Mouse (Mus musculus): Measurements from ENCODE around the gene Gm20388. TPM values are rescaled to one million over a fixed set of nuclear protein-coding genes. Genes with fewer than 3 reads are reported as not detected.

Gm20388 gene
- polyA plus RNA-seq, 1 experiment from 2014 or later: 1.4 TPM

GRCm38 (mm10) chr8:121697735-121698614, 1787.3 kb downstream of the Gm20388 start:
- no peaks in the 10 kb centered on the region; the same call in 1 of the 2 replicates for H3K4me1 ChIP-seq (ENCODE audit: control insufficient read depth, low read depth, low read length)
- H3K36me3 ChIP-seq (ENCODE audit: control insufficient read depth, insufficient read depth): no peaks in the 10 kb centered on the region
- no peak overlapping the region for H3K4me2 ChIP-seq (ENCODE audit: low read depth, low read length)
- H3K4me3 ChIP-seq (ENCODE audit: low read depth, low read length): no peak overlapping the region
- H3K9me3 ChIP-seq (replicated peaks; ENCODE audit: control insufficient read depth, low read length): no peaks in the 10 kb centered on the region
- no peak for ATAC-seq (ENCODE audit: low read depth)
- 8% methylated on average over 16 of the region's 17 CpGs for WGBS (ENCODE audit: insufficient replicate concordance)
- no peak overlapping the region for H3K9ac ChIP-seq (ENCODE audit: low read depth, low read length)
- no peak overlapping the region for H3K27ac ChIP-seq (ENCODE audit: low read length)
- H3K27me3 ChIP-seq (ENCODE audit: control insufficient read depth, insufficient read depth, low read depth, low read length): no peaks in the 10 kb centered on the region; the same call in 1 of the 2 replicates

DNA sequence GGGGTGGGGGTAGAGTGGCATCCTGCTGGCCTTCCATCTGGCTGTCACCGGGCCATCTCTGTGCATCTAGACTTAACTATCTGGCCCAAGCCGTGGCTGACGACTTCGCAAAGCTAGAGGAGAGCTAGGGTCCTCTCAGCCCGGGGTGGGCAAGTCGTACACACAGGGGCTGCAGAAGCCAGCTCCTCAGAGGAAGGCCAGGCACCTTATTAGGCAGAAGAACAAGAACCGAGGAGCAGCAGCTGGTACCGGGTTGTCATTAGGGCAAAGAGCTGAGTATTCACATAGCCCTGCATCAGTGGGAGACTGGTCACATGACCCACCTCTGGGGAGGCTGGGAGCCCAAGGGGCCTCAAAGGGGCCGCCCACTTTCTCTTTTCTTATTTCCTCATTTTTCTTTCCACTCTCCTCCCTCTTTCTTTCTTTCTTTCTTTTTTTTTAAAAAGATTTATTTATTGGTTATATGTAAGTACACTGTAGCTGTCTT, 1788.0 kb downstream of the Gm20388 start:
- no peak overlapping the region for H3K9ac ChIP-seq (ENCODE audit: low read depth, low read length)
- H3K4me2 ChIP-seq (ENCODE audit: low read depth, low read length): no peak overlapping the region
- H3K27me3 ChIP-seq (ENCODE audit: control insufficient read depth, insufficient read depth, low read depth, low read length): no peaks in the 10 kb centered on the region; the same call in 1 of the 2 replicates
- no peaks in the 10 kb centered on the region; the same call in 1 of the 2 replicates for H3K4me1 ChIP-seq (ENCODE audit: control insufficient read depth, low read depth, low read length)
- 4% methylated on average over 9 of the region's 9 CpGs for WGBS (ENCODE audit: insufficient replicate concordance)
- no peak for ATAC-seq (ENCODE audit: low read depth)
- no peak overlapping the region for H3K27ac ChIP-seq (ENCODE audit: low read length)
- no peaks in the 10 kb centered on the region for H3K36me3 ChIP-seq (ENCODE audit: control insufficient read depth, insufficient read depth)
- no peak overlapping the region for H3K4me3 ChIP-seq (ENCODE audit: low read depth, low read length)
- H3K9me3 ChIP-seq (replicated peaks; ENCODE audit: control insufficient read depth, low read length): no peaks in the 10 kb centered on the region

DNA sequence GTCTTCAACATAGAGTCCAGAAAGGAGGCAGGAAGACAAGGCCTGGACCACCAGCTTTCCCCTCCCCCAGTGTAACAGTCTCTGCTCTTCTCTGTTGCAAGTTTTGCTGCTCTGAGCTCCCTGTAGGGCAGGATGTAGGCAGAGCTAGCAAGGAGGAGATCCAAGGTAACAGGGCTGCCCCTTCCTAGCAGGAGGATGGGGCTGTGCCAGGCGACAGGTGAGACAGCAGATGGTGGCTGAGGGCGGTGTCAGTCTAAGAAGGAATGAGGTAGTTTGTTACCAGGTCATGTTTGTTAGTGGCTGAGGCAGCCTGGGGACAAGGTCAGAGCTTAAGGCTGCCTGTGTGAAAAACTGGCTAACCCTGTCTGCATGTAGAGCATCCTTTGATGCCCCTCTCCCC, 1789.3 kb downstream of the Gm20388 start:
- Histone ChIP-seq H3K27ac (ENCODE audit: low read length) (no peak overlapping the region), H3K9me3 (replicated peaks; ENCODE audit: control insufficient read depth, low read length) (no peaks in the 10 kb centered on the region), H3K27me3 (ENCODE audit: control insufficient read depth, insufficient read depth, low read depth, low read length) (no peaks in the 10 kb centered on the region; the same call in 1 of the 2 replicates), H3K9ac (ENCODE audit: low read depth, low read length) (no peak overlapping the region), H3K4me3 (ENCODE audit: low read depth, low read length) (no peak overlapping the region), H3K36me3 (ENCODE audit: control insufficient read depth, insufficient read depth) (no peaks in the 10 kb centered on the region), H3K4me2 (ENCODE audit: low read depth, low read length) (no peak overlapping the region), H3K4me1 (ENCODE audit: control insufficient read depth, low read depth, low read length) (no peaks in the 10 kb centered on the region; the same call in 1 of the 2 replicates)
- WGBS (ENCODE audit: insufficient replicate concordance): 58% methylated on average over 2 of the region's 2 CpGs
- ATAC-seq (ENCODE audit: low read depth): no peak

DNA sequence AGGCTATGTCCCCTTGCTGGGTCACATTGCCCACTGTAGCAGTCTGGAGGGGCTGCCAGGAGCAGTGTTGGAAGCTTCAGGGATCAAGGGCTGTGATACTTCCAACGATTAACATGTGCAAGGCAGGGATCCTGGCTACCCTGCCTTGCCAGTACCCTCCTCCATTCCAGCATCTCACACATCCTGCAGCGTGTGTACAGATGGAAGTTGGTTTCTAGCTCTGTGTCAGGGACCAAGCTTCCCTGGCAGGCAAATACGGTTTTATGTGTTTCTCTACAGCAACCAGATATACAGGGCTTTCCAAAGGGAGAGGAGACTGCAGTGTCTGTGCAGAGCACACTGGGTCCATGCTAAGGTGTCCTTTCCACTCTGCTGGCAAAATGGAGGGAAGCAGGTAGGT, 1794.5 kb downstream of the Gm20388 start:
- Histone ChIP-seq H3K27ac (ENCODE audit: low read length) (no peak overlapping the region), H3K9me3 (replicated peaks; ENCODE audit: control insufficient read depth, low read length) (no peaks in the 10 kb centered on the region), H3K9ac (ENCODE audit: low read depth, low read length) (no peak overlapping the region), H3K4me3 (ENCODE audit: low read depth, low read length) (no peak overlapping the region), H3K4me1 (ENCODE audit: control insufficient read depth, low read depth, low read length) (no peaks in the 10 kb centered on the region), H3K36me3 (ENCODE audit: control insufficient read depth, insufficient read depth) (no peaks in the 10 kb centered on the region), H3K27me3 (ENCODE audit: control insufficient read depth, insufficient read depth, low read depth, low read length) (no peaks in the 10 kb centered on the region), H3K4me2 (ENCODE audit: low read depth, low read length) (no peak overlapping the region)
- no peak for ATAC-seq (ENCODE audit: low read depth)
- 40% methylated on average over 3 of the region's 3 CpGs for WGBS (ENCODE audit: insufficient replicate concordance)

DNA sequence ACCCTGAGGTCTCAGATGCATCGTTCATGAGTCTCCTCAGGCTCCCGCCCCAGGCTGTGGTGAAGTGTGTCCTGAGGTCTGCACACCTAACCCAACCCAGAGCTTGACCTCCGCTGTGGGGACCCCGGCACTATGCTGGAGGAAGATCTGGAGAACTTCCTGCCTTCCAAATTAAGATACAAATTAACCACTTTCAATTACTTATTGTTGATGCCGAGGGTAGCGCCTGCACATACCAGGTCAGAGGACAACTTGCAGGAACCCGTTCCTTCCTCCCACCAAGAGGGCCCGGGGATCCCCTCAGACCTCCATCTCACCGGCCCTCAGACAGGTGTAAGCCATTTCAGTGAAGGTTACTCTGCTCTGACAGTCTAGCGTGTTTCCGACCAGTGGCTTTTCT, 1796.3 kb downstream of the Gm20388 start:
- 65% methylated on average over 11 of the region's 11 CpGs for WGBS (ENCODE audit: insufficient replicate concordance)
- no peaks in the 10 kb centered on the region for H3K4me1 ChIP-seq (ENCODE audit: control insufficient read depth, low read depth, low read length)
- H3K4me2 ChIP-seq (ENCODE audit: low read depth, low read length): no peak overlapping the region
- H3K9ac ChIP-seq (ENCODE audit: low read depth, low read length): no peak overlapping the region
- H3K9me3 ChIP-seq (replicated peaks; ENCODE audit: control insufficient read depth, low read length): no peaks in the 10 kb centered on the region
- no peaks in the 10 kb centered on the region for H3K36me3 ChIP-seq (ENCODE audit: control insufficient read depth, insufficient read depth)
- no peak overlapping the region for H3K27ac ChIP-seq (ENCODE audit: low read length)
- no peaks in the 10 kb centered on the region for H3K27me3 ChIP-seq (ENCODE audit: control insufficient read depth, insufficient read depth, low read depth, low read length)
- no peak overlapping the region for H3K4me3 ChIP-seq (ENCODE audit: low read depth, low read length)
- ATAC-seq (ENCODE audit: low read depth): no peak

- H3K9me3 ChIP-seq (replicated peaks; ENCODE audit: control insufficient read depth, low read length): no peaks in the 10 kb centered on the region
- no peak overlapping the region for H3K4me2 ChIP-seq (ENCODE audit: low read depth, low read length)
- no peaks in the 10 kb centered on the region for H3K4me1 ChIP-seq (ENCODE audit: control insufficient read depth, low read depth, low read length)
- no peaks in the 10 kb centered on the region for H3K27me3 ChIP-seq (ENCODE audit: control insufficient read depth, insufficient read depth, low read depth, low read length)
- H3K9ac ChIP-seq (ENCODE audit: low read depth, low read length): no peak overlapping the region
- H3K36me3 ChIP-seq (ENCODE audit: control insufficient read depth, insufficient read depth): no peaks in the 10 kb centered on the region
- 46% methylated on average over 6 of the region's 6 CpGs for WGBS (ENCODE audit: insufficient replicate concordance)
- H3K27ac ChIP-seq (ENCODE audit: low read length): no peak overlapping the region
- H3K4me3 ChIP-seq (ENCODE audit: low read depth, low read length): no peak overlapping the region
- ATAC-seq (ENCODE audit: low read depth): no peak
Observed at GRCm38 (mm10) chr8:121708406-121708805, 1797.8 kb downstream of the Gm20388 start.

GRCm38 (mm10) chr8:121717502-121717901, 1806.9 kb downstream of the Gm20388 start:
- H3K4me3 ChIP-seq (ENCODE audit: low read depth, low read length): no peak overlapping the region
- no peaks in the 10 kb centered on the region for H3K4me1 ChIP-seq (ENCODE audit: control insufficient read depth, low read depth, low read length)
- ATAC-seq (ENCODE audit: low read depth): no peak
- no peaks in the 10 kb centered on the region for H3K36me3 ChIP-seq (ENCODE audit: control insufficient read depth, insufficient read depth)
- H3K27me3 ChIP-seq (ENCODE audit: control insufficient read depth, insufficient read depth, low read depth, low read length): no peaks in the 10 kb centered on the region; the same call in 1 of the 2 replicates
- H3K9me3 ChIP-seq (replicated peaks; ENCODE audit: control insufficient read depth, low read length): no peaks in the 10 kb centered on the region
- H3K27ac ChIP-seq (ENCODE audit: low read length): no peak overlapping the region
- no peak overlapping the region for H3K9ac ChIP-seq (ENCODE audit: low read depth, low read length)
- WGBS (ENCODE audit: insufficient replicate concordance): 42% methylated on average over 14 of the region's 14 CpGs
- no peak overlapping the region for H3K4me2 ChIP-seq (ENCODE audit: low read depth, low read length)

GRCm38 (mm10) chr8:121717982-121718425, 1807.4 kb downstream of the Gm20388 start:
- Histone ChIP-seq H3K36me3 (ENCODE audit: control insufficient read depth, insufficient read depth) (no peaks in the 10 kb centered on the region), H3K4me3 (ENCODE audit: low read depth, low read length) (no peak overlapping the region), H3K4me2 (ENCODE audit: low read depth, low read length) (no peak overlapping the region), H3K9me3 (replicated peaks; ENCODE audit: control insufficient read depth, low read length) (no peaks in the 10 kb centered on the region), H3K27me3 (ENCODE audit: control insufficient read depth, insufficient read depth, low read depth, low read length) (no peaks in the 10 kb centered on the region; the same call in 1 of the 2 replicates), H3K4me1 (ENCODE audit: control insufficient read depth, low read depth, low read length) (no peaks in the 10 kb centered on the region), H3K27ac (ENCODE audit: low read length) (no peak overlapping the region), H3K9ac (ENCODE audit: low read depth, low read length) (no peak overlapping the region)
- 25% methylated on average over 12 of the region's 12 CpGs for WGBS (ENCODE audit: insufficient replicate concordance)
- ATAC-seq (ENCODE audit: low read depth): no peak

GRCm38 (mm10) chr8:121718925-121719324, 1808.3 kb downstream of the Gm20388 start:
- no peaks in the 10 kb centered on the region for H3K9me3 ChIP-seq (replicated peaks; ENCODE audit: control insufficient read depth, low read length)
- no peaks in the 10 kb centered on the region for H3K4me1 ChIP-seq (ENCODE audit: control insufficient read depth, low read depth, low read length)
- no peak for ATAC-seq (ENCODE audit: low read depth)
- H3K27me3 ChIP-seq (ENCODE audit: control insufficient read depth, insufficient read depth, low read depth, low read length): no peaks in the 10 kb centered on the region; the same call in 1 of the 2 replicates
- no peaks in the 10 kb centered on the region for H3K36me3 ChIP-seq (ENCODE audit: control insufficient read depth, insufficient read depth)
- no peak overlapping the region for H3K4me2 ChIP-seq (ENCODE audit: low read depth, low read length)
- H3K4me3 ChIP-seq (ENCODE audit: low read depth, low read length): no peak overlapping the region
- no peak overlapping the region for H3K27ac ChIP-seq (ENCODE audit: low read length)
- H3K9ac ChIP-seq (ENCODE audit: low read depth, low read length): no peak overlapping the region
- WGBS (ENCODE audit: insufficient replicate concordance): 45% methylated on average over 6 of the region's 6 CpGs

Data from liver, embryonic 16.5 days (tissue).